ENCODE assay signal across 11 mouse cellular contexts in the genomic region with DNA sequence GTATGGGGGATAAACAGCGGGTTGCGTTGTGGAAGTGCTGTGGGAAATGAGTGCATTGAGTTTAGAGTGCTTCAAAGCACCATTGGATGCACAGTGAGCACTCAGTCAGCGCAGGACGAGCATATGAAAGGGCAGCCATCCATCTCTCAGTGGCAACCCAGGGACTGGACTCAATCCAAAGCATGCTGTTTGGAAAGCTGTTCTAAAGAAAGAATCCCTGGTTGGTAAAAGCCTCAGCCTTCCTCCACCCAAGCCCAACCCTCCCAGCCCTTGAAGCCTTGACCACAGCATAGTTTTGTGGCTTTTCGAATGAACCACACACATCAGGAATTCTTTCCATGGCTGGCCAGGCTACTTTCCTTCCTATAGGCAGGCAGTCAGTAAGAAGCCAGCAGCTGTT.
DNase-seq lines count a peak whose midpoint lies in the region; ATAC-seq and TF ChIP-seq lines count a peak whose summit lies in the region.
"Had no signal": no experiment of that assay in that cellular context is flagged by ENCODE, and none has a peak within 500 bp of the region (broad histone marks: within the 10 kb centered on the region; RNA-seq: fewer than 3 reads in every experiment).

No protein-coding gene starts in this region.

- TF ChIP-seq CTCF in layer of hippocampus, adult 2 months (conservative IDR thresholded peaks at IDR 0.05), result no peak
- no peak for TF ChIP-seq CTCF in Patski (IDR thresholded peaks at IDR 0.05)
- TF ChIP-seq CTCF in brain, embryonic 14.5 days (IDR thresholded peaks at IDR 0.05; ENCODE audit: borderline replicate concordance, extremely low read depth, insufficient read depth, insufficient read length), result no peak

- 51% methylated on average over 5 of the region's 5 CpGs for WGBS in embryonic facial prominence, embryonic 15.5 days

- H3K27me3 ChIP-seq in Patski, result peaks cover 69% of the 10 kb centered on the region
- H3K27me3 ChIP-seq in embryonic facial prominence, embryonic 15.5 days, result no peaks in the 10 kb centered on the region
- H3K27me3 ChIP-seq: liver, embryonic 15.5 days had no signal

- no peaks in the 10 kb centered on the region for H3K36me3 ChIP-seq in embryonic facial prominence, embryonic 15.5 days
- H3K36me3 ChIP-seq: liver, embryonic 15.5 days had no signal

- no peak overlapping the region for H3K4me3 ChIP-seq in layer of hippocampus, adult 2 months
- H3K4me3 ChIP-seq in embryonic facial prominence, embryonic 15.5 days (replicated peaks), result no peak overlapping the region
- H3K4me3 ChIP-seq: liver, embryonic 15.5 days had no signal

- peak; percentile 93 for ATAC-seq in Patski
- ATAC-seq in embryonic facial prominence, embryonic 15.5 days (ENCODE audit: insufficient number of reproducible peaks, low FRiP score, low TSS enrichment, low read depth), result peak; percentile 69

- CTCF ChIA-PET in Patski (lab: Charles Lee), result interaction anchor here (0.9 kb wide), 1 partner anchor 29 kb away, joined by 3 read pairs; no protein-coding TSS in a partner anchor

- no peaks in the 10 kb centered on the region for H3K9me3 ChIP-seq in embryonic facial prominence, embryonic 15.5 days (replicated peaks)
- H3K9me3 ChIP-seq: liver, embryonic 15.5 days had no signal

- no peak overlapping the region for H3K27ac ChIP-seq in layer of hippocampus, adult 2 months
- H3K27ac ChIP-seq in embryonic facial prominence, embryonic 15.5 days (replicated peaks), result peak overlapping the region; percentile 55; the same call in 1 of the 2 replicates
- H3K27ac ChIP-seq: liver, embryonic 15.5 days had no signal

- no peak for TF ChIP-seq POLR2A in brain, embryonic 14.5 days (IDR thresholded peaks at IDR 0.05; ENCODE audit: borderline replicate concordance, extremely low read depth, insufficient read depth, insufficient read length, poor library complexity, severe bottlenecking)

- in situ Hi-C loops in Patski (cut with MboI; ENCODE audit: low pct_unique_long_range_greater_than_20kb), result no loop called here

- H3K4me1 ChIP-seq in embryonic facial prominence, embryonic 15.5 days, result peaks cover 8% of the 10 kb centered on the region

- POLR2A ChIA-PET in Patski (lab: Charles Lee), result no interaction called here

- no peak overlapping the region; the same call in 1 of the 2 replicates for H3K4me2 ChIP-seq in embryonic facial prominence, embryonic 15.5 days (replicated peaks)
- H3K4me2 ChIP-seq: liver, embryonic 15.5 days; midbrain, embryonic 11.5 days had no signal

- DNase-seq in layer of hippocampus, adult 9-11 months, result peak; percentile 17
- no peak for DNase-seq in layer of hippocampus, adult 2 months (ENCODE audit: low spot score in 2 of 2)
- peak; percentile 71 for DNase-seq in Patski (ENCODE audit: low read depth, low spot score)
- peak; percentile 81 for DNase-seq in brain, embryonic 14.5 days (ENCODE audit: low read depth)
- DNase-seq in B cell, adult 2 months, result no peak
- DNase-seq in gastrocnemius, postnatal 25 days, result no peak
- no peak for DNase-seq in right cerebral cortex, postnatal 36 days (ENCODE audit: low spot score in 2 of 2)
- DNase-seq: kidney, adult 2 months had no signal

- no peak overlapping the region for H3K9ac ChIP-seq in embryonic facial prominence, embryonic 15.5 days
- H3K9ac ChIP-seq: liver, embryonic 15.5 days had no signal

Comparison
In these comparisons a context has a peak if more than half of its experiments do, and no peak if none do; other contexts are left out.
1. DNase-seq: peak in layer of hippocampus, adult 9-11 months (single experiment), Patski (single experiment) and brain, embryonic 14.5 days (single experiment); none in layer of hippocampus, adult 2 months (0 of 2), B cell, adult 2 months (0 of 2), gastrocnemius, postnatal 25 days (single experiment) and right cerebral cortex, postnatal 36 days (0 of 2).